Mouse (Mus musculus) neural tube, embryonic 14.5 days (tissue): ENCODE results near the gene Atp5mpl. TPM values are rescaled to one million over a fixed set of nuclear protein-coding genes. Genes with fewer than 3 reads are reported as not detected.
"Not testable (repeated sequence)": the region's sequence is repeated elsewhere in the genome, so short reads cannot be mapped to it uniquely, and the experiment has no call there.

Experiments used
- ATAC-seq: fragments of 200-750 bp; cut with Nextera tagmentation; 2 replicates; pipeline ENCODE4 v1.8.0; 2017; ENCODE audit warnings: low read depth, mild to moderate bottlenecking, moderate TSS enrichment, moderate library complexity
- H3K27ac ChIP-seq: fragments of 300-500 bp; sonication (generic); 2 replicates; pipeline ENCODE4 v1.5.1; 2014; ENCODE audit warnings: low read depth, mild to moderate bottlenecking, control low read depth, low read length, moderate library complexity, mixed read lengths
- H3K27me3 ChIP-seq: fragments of 300-500 bp; sonication (generic); 2 replicates; pipeline ENCODE4 v1.6.1; 2014; ENCODE audit warnings: low read length; ENCODE audit not compliant: control insufficient read depth, insufficient read depth
- H3K36me3 ChIP-seq: fragments of 300-500 bp; sonication (generic); 2 replicates; pipeline ENCODE4 v1.6.1; 2014; ENCODE audit warnings: low read length, mixed read lengths; ENCODE audit not compliant: control insufficient read depth, insufficient read depth
- H3K4me1 ChIP-seq: fragments of 300-500 bp; sonication (generic); 2 replicates; pipeline ENCODE4 v1.6.1; 2014; ENCODE audit warnings: low read length; ENCODE audit not compliant: control insufficient read depth, insufficient read depth
- H3K4me2 ChIP-seq: fragments of 300-500 bp; sonication (generic); 2 replicates; pipeline ENCODE4 v1.6.1; 2014; ENCODE audit warnings: mild to moderate bottlenecking, low read depth, low read length, control low read depth
- H3K4me3 ChIP-seq: fragments of 300-500 bp; sonication (generic); 2 replicates; pipeline ENCODE4 v1.5.1; 2014; ENCODE audit warnings: low read depth, low read length, control low read depth, mixed read lengths
- H3K9ac ChIP-seq: fragments of 300-500 bp; sonication (generic); replicated peaks from 2 replicates; pipeline ENCODE4 v1.6.1; 2014; ENCODE audit warnings: low read depth, mild to moderate bottlenecking, control low read depth, low read length, mixed read lengths
- H3K9me3 ChIP-seq: fragments of 300-500 bp; sonication (generic); 2 replicates; pipeline ENCODE4 v1.6.1; 2016; ENCODE audit warnings: low read length; ENCODE audit not compliant: control insufficient read depth
- WGBS: fragments of 180-500 bp; shearing (Covaris S2); extraction: QIAGEN DNeasy Blood & Tissue Kit; methylation state at CpG from one replicate; pipeline ENCODE4 v1.1.7; 2014; 5-methylcytosine and 5-hydroxymethylcytosine counted together
- polyA plus RNA-seq: library from polyadenylated mRNA; unstranded; fragments of >200 nt; fragmentation: Nextera tagmentation; extraction: Ambion mirVana; gene quantifications from 2 replicates; pipeline ENCODE4 v1.2.1, GENCODE M21; 2014

Atp5mpl gene
- polyA plus RNA-seq, 1 experiment from 2014 or later, result 896 TPM

DNA sequence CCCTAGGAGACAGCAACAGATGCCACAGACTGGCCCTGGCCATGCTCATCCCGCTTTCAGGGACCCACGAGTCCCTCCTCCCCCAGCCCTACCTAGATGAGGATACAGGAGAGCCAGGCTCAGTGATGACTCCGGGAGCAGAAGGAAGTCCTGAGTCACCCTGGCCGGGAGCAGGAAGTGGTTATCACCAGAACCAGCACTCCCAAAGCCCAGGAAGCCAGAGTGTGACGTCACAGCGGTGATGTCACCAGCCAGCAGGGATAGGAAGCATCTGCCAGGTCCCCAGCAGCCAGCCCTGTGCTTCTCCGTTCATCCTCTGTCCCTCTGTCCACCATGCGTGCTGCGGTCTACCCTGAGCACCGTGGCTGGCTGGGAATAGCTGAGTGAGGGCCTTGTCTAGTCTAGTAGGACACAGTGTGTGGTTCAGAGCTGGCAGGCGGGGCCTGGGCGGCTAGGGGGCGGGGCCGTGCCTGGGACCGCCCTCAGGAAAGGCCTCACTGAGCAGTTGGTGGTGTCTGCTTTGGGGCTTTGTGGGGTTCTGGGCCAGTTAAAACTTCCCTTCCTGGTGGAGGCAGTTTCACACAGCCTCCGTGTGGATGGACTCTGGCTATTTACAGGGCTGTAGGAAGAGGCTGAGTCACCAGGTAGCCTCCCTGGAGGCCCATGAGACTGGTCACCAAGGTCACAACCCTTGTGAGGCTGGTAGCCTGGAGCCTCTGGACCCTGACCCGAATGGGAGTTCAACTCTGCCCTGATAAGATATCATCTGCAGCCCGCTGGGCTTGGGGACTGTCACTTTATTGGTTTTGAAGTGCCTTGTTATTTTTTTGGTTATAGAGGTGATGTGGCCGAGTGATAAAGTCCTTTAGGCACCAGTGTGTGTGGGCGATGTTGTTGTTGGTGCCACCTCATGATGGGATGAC is 22.5 kb downstream of the Atp5mpl start:
- H3K9ac ChIP-seq, H3K4me1 ChIP-seq, H3K4me3 ChIP-seq, H3K27ac ChIP-seq, H3K4me2 ChIP-seq, ATAC-seq, H3K27me3 ChIP-seq, H3K36me3 ChIP-seq, H3K9me3 ChIP-seq: not testable (repeated sequence)
- WGBS, result 74% methylated on average over 14 of the region's 20 CpGs

DNA sequence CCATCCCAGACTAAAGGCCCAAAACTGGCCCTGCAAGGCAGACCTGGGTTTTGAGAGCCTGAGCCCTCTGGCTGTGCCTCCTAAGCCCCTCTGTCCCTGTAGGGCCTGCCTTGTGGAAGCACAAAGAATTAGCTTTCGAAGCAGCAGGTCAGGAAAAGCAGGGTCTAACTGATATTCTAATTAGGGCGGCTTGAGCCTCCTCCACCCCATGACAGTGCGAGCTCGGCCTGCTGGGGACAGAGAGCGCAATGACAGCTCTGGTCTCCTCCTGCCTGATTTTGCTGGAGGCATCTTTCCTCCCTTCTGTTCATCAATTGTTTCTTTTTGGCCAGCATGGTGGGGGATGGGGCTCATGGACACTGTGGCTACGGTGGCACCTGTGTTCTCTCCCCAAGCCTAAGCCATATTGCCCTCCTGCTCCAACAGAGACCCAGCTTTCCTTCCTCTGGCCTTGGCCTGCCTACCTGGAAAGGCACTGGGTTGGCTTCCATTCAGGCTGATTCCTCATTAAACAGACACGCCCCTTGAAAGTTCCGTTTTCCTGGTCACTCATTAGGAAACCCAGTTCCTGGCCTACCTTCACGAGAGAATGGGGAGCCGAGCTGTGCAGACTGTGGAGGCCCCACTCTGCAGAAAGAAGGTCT is 23.2 kb downstream of the Atp5mpl start:
- WGBS, result 81% methylated on average over 10 of the region's 10 CpGs
- no peaks in the 10 kb centered on the region for H3K4me1 ChIP-seq
- no peak overlapping the region for H3K4me2 ChIP-seq

DNA sequence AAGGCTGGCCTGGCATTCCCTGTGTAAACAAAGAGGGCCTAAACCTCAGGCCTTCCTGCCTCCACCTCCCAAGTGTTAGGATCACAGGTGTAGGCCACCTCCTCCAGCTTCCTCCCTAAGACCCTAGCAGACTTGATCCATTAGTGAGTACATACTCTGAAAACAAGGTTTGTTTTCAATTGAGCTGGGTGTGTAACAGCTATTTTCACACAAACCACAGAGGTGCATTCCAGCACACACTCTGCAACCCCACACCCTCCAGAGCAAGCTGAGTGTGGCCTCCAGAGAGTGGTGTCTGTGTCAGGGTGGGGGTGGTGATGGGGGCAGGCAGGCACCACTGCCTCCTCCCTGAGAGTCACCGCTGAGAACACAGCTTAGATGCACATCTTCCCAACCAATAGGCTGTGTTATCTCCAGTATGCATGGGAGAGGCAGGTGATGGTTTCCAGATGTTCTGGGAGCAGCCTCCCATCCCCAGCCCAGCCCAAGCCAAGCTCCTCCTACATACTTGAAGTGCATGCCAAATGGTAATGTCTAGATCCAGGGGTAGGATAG is 28.1 kb downstream of the Atp5mpl start:
- no peaks in the 10 kb centered on the region for H3K27me3 ChIP-seq
- no peak overlapping the region for H3K4me2 ChIP-seq
- ATAC-seq, result no peak
- H3K9ac ChIP-seq, result no peak overlapping the region
- no peak overlapping the region for H3K4me3 ChIP-seq
- 0 out of 2 replicates have a peak, but pooled peaks cover 5% of the 10 kb centered on the region for H3K4me1 ChIP-seq
- WGBS, result 67% methylated on average over 1 of the region's 1 CpGs
- H3K36me3 ChIP-seq, result no peaks in the 10 kb centered on the region
- no peak overlapping the region for H3K27ac ChIP-seq
- no peaks in the 10 kb centered on the region for H3K9me3 ChIP-seq

More for the DNA sequence above, 23.2 kb downstream of the Atp5mpl start:
- no peak overlapping the region for H3K4me3 ChIP-seq
- H3K9me3 ChIP-seq, result no peaks in the 10 kb centered on the region
- H3K9ac ChIP-seq, result no peak overlapping the region
- H3K27me3 ChIP-seq, result no peaks in the 10 kb centered on the region
- no peak for ATAC-seq
- no peak overlapping the region for H3K27ac ChIP-seq
- no peaks in the 10 kb centered on the region for H3K36me3 ChIP-seq

DNA sequence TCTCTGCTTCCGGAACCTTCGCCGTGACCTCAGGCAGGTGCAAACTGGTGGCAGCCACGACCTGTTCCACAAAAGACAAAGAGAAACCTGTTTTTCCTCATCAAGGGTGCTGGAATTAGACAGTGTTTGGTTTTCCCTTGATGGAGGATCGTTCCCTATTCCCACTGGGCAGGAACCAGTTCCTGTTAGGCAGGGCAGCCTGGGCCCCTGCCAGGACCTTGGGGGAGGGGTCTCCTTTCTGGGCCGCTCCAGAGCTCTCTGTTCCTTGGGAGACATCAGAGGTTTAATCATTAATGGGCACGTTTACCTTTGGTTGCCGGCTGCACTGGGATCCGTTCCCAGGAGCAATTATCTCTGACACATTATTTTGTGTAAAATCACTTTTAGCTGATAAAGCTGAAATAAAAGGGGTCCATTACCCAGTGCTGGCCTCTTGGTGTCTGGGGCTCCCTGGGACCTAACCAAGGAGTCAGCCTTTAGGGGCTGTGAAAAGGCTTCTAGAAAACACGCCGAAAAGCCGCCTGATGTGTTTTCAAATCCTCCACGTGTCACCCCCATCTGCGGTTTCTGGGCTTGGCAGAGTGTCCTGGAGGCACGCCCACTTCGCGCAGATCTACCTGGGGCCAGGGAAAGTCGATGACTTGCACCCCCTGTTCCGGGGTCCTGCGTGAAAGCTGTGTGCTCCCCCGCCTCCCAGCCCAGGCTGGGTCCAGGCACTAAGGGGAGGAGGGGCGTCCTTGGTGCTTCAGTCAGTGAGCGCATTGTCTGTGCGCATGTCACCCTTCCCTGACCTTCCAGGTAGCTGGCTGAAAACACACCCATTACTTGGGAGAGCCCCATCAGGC is 29.8 kb downstream of the Atp5mpl start:
- 42% methylated on average over 24 of the region's 24 CpGs for WGBS
- no peak for ATAC-seq
- Histone ChIP-seq H3K9me3 (no peaks in the 10 kb centered on the region), H3K27ac (no peak overlapping the region), H3K36me3 (no peaks in the 10 kb centered on the region), H3K27me3 (no peaks in the 10 kb centered on the region), H3K4me3 (no peak overlapping the region), H3K4me2 (no peak overlapping the region), H3K4me1 (0 out of 2 replicates have a peak, but pooled peaks cover 8% of the 10 kb centered on the region), H3K9ac (no peak overlapping the region)

DNA sequence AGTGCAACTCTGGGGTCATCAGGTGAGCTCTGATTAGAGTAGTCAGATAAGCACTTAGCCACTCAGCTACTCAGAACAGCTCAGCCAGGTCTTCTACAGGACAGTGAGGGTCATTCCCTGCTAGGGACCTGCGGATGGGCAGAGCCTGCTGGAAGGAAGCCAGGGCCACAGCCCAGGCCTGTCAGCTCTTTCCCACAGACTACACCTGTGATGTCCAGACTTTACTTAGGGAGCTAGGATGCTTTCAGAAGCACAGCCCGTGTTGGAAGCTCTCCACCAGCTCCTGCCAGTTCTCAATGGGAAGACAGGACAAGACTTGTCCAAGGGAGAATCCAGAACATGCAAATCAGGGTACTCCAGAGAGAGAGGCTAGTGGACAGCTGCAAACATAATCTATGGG is 32.8 kb downstream of the Atp5mpl start:
- no peaks in the 10 kb centered on the region for H3K27me3 ChIP-seq
- ATAC-seq, result no peak
- 89% methylated on average over 2 of the region's 2 CpGs for WGBS
- H3K4me1 ChIP-seq, result 0 out of 2 replicates have a peak, but pooled peaks cover 8% of the 10 kb centered on the region
- no peak overlapping the region for H3K9ac ChIP-seq
- no peak overlapping the region for H3K4me2 ChIP-seq
- no peaks in the 10 kb centered on the region for H3K36me3 ChIP-seq
- H3K27ac ChIP-seq, result no peak overlapping the region
- H3K4me3 ChIP-seq, result no peak overlapping the region
- H3K9me3 ChIP-seq, result no peaks in the 10 kb centered on the region

DNA sequence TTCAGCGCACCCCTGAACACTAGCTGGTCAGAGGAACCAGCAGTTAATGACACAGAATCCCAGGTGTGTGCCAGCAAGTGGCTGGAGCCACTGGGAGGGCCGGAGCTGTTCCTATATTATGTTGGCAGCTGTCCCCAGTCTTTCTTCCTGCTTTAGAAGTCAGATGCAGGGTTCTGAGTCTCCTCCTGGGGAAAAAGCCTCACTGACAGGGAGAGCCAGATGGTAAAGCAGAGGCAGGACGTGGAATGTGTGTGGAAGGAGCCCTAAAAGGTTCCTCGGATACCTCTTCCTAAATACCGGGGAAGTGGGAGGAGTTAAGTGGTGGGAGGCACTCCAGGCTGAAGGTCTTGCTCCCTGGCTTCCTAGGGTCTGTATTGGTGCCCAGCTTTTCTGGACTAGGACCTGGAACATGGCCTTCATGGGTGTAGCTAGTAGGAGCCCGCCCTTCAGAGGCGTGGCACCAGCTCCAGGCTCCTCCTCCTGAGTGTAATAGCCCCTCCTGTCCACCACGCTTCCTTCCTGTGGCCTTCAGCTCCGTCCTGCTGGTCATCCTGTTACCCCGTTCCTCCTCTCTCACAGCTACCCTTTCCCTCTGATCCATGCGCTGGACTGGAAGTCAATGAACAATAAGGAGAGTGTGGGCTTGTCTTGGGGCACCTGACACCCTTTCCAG is 33.6 kb downstream of the Atp5mpl start:
- H3K4me2 ChIP-seq, result no peak overlapping the region

DNA sequence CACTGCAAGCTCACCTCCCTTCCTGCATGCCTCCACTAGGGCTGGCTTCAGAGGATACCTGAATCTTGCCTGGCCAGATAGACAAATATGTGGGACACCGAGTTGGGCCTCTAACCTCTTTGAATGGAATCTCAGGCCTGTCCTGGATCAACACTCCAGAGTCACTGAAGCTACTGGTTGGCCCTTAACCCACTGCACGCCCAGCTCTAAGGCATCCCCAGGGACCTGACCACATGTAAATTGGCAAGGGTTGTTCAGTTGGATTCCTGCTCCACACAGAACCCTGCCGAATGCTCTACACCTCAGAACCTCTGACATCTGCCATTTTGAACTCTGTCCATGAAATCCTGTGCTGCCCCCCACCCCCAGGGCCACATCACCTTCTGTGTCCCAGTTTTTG is 34.3 kb downstream of the Atp5mpl start:
- Histone ChIP-seq H3K4me1 (0 out of 2 replicates have a peak, but pooled peaks cover 8% of the 10 kb centered on the region), H3K27me3 (no peaks in the 10 kb centered on the region), H3K27ac (no peak overlapping the region), H3K4me2 (no peak overlapping the region), H3K4me3 (no peak overlapping the region), H3K9me3 (no peaks in the 10 kb centered on the region), H3K36me3 (no peaks in the 10 kb centered on the region), H3K9ac (no peak overlapping the region)
- WGBS, result 79% methylated on average over 3 of the region's 3 CpGs
- ATAC-seq, result no peak

More for the DNA sequence above, 33.6 kb downstream of the Atp5mpl start:
- H3K36me3 ChIP-seq, result no peaks in the 10 kb centered on the region
- 57% methylated on average over 11 of the region's 11 CpGs for WGBS
- H3K9ac ChIP-seq, result no peak overlapping the region
- ATAC-seq, result no peak; the same call in 1 of the 2 replicates
- no peak overlapping the region for H3K4me3 ChIP-seq
- H3K27me3 ChIP-seq, result no peaks in the 10 kb centered on the region
- 0 out of 2 replicates have a peak, but pooled peaks cover 8% of the 10 kb centered on the region for H3K4me1 ChIP-seq
- H3K27ac ChIP-seq, result no peak overlapping the region
- H3K9me3 ChIP-seq, result no peaks in the 10 kb centered on the region

DNA sequence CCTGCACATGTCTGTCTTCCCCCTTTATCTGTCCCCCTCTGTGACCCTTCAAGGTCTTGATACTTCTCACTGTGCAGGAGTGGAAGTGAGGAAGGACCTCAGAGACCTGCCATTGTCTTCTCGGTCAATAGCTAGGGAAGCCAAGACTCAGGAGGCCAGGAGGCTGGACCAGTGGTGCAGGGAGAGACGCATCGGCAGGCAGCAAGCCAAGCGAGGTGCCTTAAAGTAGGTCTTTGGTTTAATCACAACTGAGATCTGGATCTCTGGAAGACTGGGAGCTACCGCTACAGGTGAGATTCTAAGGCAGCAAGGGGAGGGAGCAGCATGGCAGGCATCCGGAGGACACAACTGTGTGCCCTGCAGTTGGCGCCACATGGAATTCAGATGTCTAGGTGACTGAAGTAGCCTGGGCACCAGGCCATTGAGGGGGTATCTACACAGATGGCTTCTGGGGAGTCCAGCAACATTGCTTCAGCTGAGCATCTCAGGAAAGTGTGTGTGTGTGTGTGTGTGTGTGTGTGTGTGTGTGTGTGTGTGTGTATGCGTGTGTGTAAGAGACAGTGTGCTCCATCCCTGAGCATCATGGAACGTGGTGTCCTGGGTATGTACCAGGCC is 35.3 kb downstream of the Atp5mpl start:
- ATAC-seq, result no peak
- Histone ChIP-seq H3K9ac (no peak overlapping the region), H3K4me3 (no peak overlapping the region), H3K36me3 (no peaks in the 10 kb centered on the region), H3K4me1 (0 out of 2 replicates have a peak, but pooled peaks cover 3% of the 10 kb centered on the region), H3K27me3 (no peaks in the 10 kb centered on the region), H3K9me3 (no peaks in the 10 kb centered on the region), H3K27ac (no peak overlapping the region), H3K4me2 (no peak overlapping the region)
- 93% methylated on average over 9 of the region's 9 CpGs for WGBS
